Mouse (Mus musculus) hindbrain, embryonic 14.5 days (tissue): ENCODE results near the gene Chd4. TPM values are rescaled to one million over a fixed set of nuclear protein-coding genes. Genes with fewer than 3 reads are reported as not detected.
"Not testable (repeated sequence)": the region's sequence is repeated elsewhere in the genome, so short reads cannot be mapped to it uniquely, and the experiment has no call there.

Experiments used
- ATAC-seq: fragments of 200-750 bp; cut with Nextera tagmentation; 2 replicates; pipeline ENCODE4 v1.8.0; 2017; ENCODE audit warnings: moderate number of reproducible peaks, mild to moderate bottlenecking, moderate TSS enrichment, moderate library complexity; ENCODE audit not compliant: low FRiP score
- DNase-seq: peaks from one replicate; pipeline ENCODE4 v3.0.0-alpha.2; 2015; ENCODE audit warnings: low spot score
- H3K27ac ChIP-seq: fragments of 300-500 bp; sonication (generic); 2 replicates; pipeline ENCODE4 v1.5.1; 2014; ENCODE audit warnings: mild to moderate bottlenecking, moderate library complexity
- H3K27me3 ChIP-seq: fragments of 300-500 bp; sonication (generic); 2 replicates; pipeline ENCODE4 v1.6.1; 2014; ENCODE audit warnings: mild to moderate bottlenecking, low read length, mixed read lengths; ENCODE audit not compliant: control insufficient read depth, insufficient read depth
- H3K36me3 ChIP-seq: fragments of 300-500 bp; sonication (generic); replicated peaks from 2 replicates; pipeline ENCODE4 v1.6.1; 2014; ENCODE audit not compliant: control insufficient read depth, insufficient read depth
- H3K4me1 ChIP-seq: fragments of 300-500 bp; sonication (generic); replicated peaks from 2 replicates; pipeline ENCODE4 v1.6.1; 2014; ENCODE audit warnings: antibody characterized with exemption, low read length, mixed read lengths; ENCODE audit not compliant: control insufficient read depth, insufficient read depth
- H3K4me2 ChIP-seq: fragments of 300-500 bp; sonication (generic); replicated peaks from 2 replicates; pipeline ENCODE4 v1.6.1; 2014; ENCODE audit warnings: mild to moderate bottlenecking, moderate library complexity
- H3K4me3 ChIP-seq: fragments of 300-500 bp; sonication (generic); replicated peaks from 2 replicates; pipeline ENCODE4 v1.5.1; 2014; ENCODE audit warnings: mild to moderate bottlenecking, low read length
- H3K9ac ChIP-seq: fragments of 300-500 bp; sonication (generic); 2 replicates; pipeline ENCODE4 v1.6.1; 2014
- H3K9me3 ChIP-seq: fragments of 300-500 bp; sonication (generic); 2 replicates; pipeline ENCODE4 v1.6.1; 2016; ENCODE audit warnings: low read length; ENCODE audit not compliant: control insufficient read depth
- WGBS: fragments of 180-500 bp; shearing (Covaris S2); extraction: QIAGEN DNeasy Blood & Tissue Kit; methylation state at CpG from one replicate; pipeline ENCODE4 v1.1.7; 2014; 5-methylcytosine and 5-hydroxymethylcytosine counted together
- polyA plus RNA-seq: library from polyadenylated mRNA; unstranded; fragments of >200 nt; fragmentation: Nextera tagmentation; extraction: Ambion mirVana; gene quantifications from 2 replicates; pipeline ENCODE4 v1.2.1, GENCODE M21; 2014

Chd4 gene
- 68.5 and 78.0 TPM in 2 replicates for polyA plus RNA-seq

GRCm38 (mm10) chr6:125095391-125096278 lies at the start of gene Chd4:
Gene Chd4 (plus strand): TSS chr6:125095981.
- Histone ChIP-seq H3K27ac (peak within 1 kb of the TSS; percentile 96), H3K9ac (peak within 1 kb of the TSS; percentile 92), H3K4me3 (peak within 1 kb of the TSS; percentile 84), H3K36me3 (peaks cover 25% of the 10 kb centered on the region), H3K4me2 (peak within 1 kb of the TSS; percentile 81), H3K27me3 (no peaks in the 10 kb centered on the region), H3K9me3 (no peaks in the 10 kb centered on the region), H3K4me1 (peaks cover 34% of the 10 kb centered on the region)
- DNase-seq (peak; percentile 88), ATAC-seq (peak; percentile 77)
- 1% methylated on average over 37 of the region's 45 CpGs for WGBS

DNA sequence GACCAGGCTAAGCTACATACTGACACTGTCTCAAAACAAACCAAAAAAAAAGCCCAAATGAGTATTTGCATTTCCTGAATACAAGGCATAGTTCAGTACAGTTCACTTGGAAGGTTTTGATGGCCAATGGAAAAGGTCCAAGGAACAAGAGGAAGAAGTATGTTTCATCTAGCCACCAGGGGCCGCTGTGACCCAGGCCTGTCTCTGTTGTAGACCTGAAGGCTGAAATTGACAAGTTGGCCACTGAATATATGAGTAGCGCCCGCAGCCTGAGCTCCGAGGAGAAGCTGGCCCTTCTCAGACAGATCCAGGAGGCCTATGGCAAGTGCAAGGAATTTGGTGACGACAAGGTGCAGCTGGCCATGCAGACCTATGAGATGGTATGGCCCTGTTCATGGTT lies 49.1 kb upstream of the Chd4 start:
- Histone ChIP-seq H3K4me3 (no peak overlapping the region), H3K9ac (no peak overlapping the region), H3K4me2 (no peak overlapping the region), H3K36me3 (peaks cover 81% of the 10 kb centered on the region), H3K27ac (no peak overlapping the region), H3K27me3 (no peaks in the 10 kb centered on the region), H3K4me1 (no peaks in the 10 kb centered on the region), H3K9me3 (no peaks in the 10 kb centered on the region)
- DNase-seq (peak; percentile 84), ATAC-seq (peak; percentile 40)
- 35% methylated on average over 5 of the region's 5 CpGs for WGBS

DNA sequence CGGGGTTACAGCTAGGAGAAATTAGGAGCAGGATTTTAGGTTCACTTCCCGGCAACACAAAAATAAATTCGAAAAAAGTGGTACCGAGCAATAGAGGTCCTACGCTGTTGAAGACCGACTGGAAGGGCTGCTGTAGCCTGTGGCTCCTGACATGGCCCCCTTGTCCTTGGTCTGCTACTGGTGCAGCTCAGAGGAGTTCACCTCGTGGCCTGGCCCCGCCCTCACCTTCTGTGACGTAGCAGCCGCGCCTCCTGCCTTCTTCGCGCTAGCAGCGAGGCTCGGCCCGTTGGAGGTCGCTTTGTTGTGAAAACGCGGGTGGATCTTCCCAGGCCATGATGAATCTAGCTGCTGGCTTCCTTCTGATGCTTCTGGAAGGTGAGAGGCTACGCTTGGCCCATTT lies 46.1 kb upstream of the Chd4 start, which contains the start of gene Acrbp:
TSS of gene Acrbp (plus strand) at position 12 of the 400 bp plus-strand sequence.
- Histone ChIP-seq H3K4me2 (no peak within 1 kb of the TSS), H3K9ac (no peak within 1 kb of the TSS), H3K27ac (no peak within 1 kb of the TSS), H3K9me3 (no peaks in the 10 kb centered on the region), H3K27me3 (no peaks in the 10 kb centered on the region), H3K4me3 (no peak within 1 kb of the TSS), H3K4me1 (no peaks in the 10 kb centered on the region), H3K36me3 (peaks cover 97% of the 10 kb centered on the region)
- 40% methylated on average over 20 of the region's 20 CpGs for WGBS
- DNase-seq (no peak), ATAC-seq (no peak)

- ATAC-seq (no peak), DNase-seq (no peak)
- H3K9ac ChIP-seq = no peak overlapping the region
- H3K4me2 ChIP-seq = no peak overlapping the region
- H3K27ac ChIP-seq = no peak overlapping the region
- no peak overlapping the region for H3K4me3 ChIP-seq
- peaks cover 87% of the 10 kb centered on the region for H3K36me3 ChIP-seq
- no peaks in the 10 kb centered on the region for H3K9me3 ChIP-seq
- no peaks in the 10 kb centered on the region for H3K4me1 ChIP-seq
- 75% methylated on average over 5 of the region's 5 CpGs for WGBS
- no peaks in the 10 kb centered on the region for H3K27me3 ChIP-seq
These were observed 44.5 kb upstream of the Chd4 start for GRCm38 (mm10) chr6:125051237-125051636.

GRCm38 (mm10) chr6:125061493-125061892 lies 34.3 kb upstream of the Chd4 start:
- H3K9me3 ChIP-seq = no peaks in the 10 kb centered on the region
- WGBS = 32% methylated on average over 6 of the region's 6 CpGs
- no peak overlapping the region for H3K27ac ChIP-seq
- ATAC-seq (no peak), DNase-seq (no peak)
- no peak overlapping the region for H3K4me3 ChIP-seq
- 0 out of 2 replicates have a peak, but pooled peaks cover 2% of the 10 kb centered on the region for H3K36me3 ChIP-seq
- H3K27me3 ChIP-seq = no peaks in the 10 kb centered on the region
- no peak overlapping the region for H3K9ac ChIP-seq
- no peaks in the 10 kb centered on the region; the same call in 1 of the 2 replicates for H3K4me1 ChIP-seq
- no peak overlapping the region for H3K4me2 ChIP-seq

- DNase-seq = no peak
- 79% methylated on average over 5 of the region's 5 CpGs for WGBS
- no peaks in the 10 kb centered on the region for H3K9me3 ChIP-seq
These were observed 33.3 kb upstream of the Chd4 start for GRCm38 (mm10) chr6:125062511-125062910.

GRCm38 (mm10) chr6:125063906-125064305 lies 31.9 kb upstream of the Chd4 start:
- DNase-seq (no peak), ATAC-seq (no peak)
- no peaks in the 10 kb centered on the region for H3K36me3 ChIP-seq
- no peaks in the 10 kb centered on the region for H3K9me3 ChIP-seq
- no peak overlapping the region for H3K9ac ChIP-seq
- H3K4me1 ChIP-seq = no peaks in the 10 kb centered on the region; the same call in 1 of the 2 replicates
- H3K27ac ChIP-seq = no peak overlapping the region
- no peak overlapping the region for H3K4me2 ChIP-seq
- no peak overlapping the region for H3K4me3 ChIP-seq
- 85% methylated on average over 6 of the region's 6 CpGs for WGBS
- H3K27me3 ChIP-seq = no peaks in the 10 kb centered on the region

More at GRCm38 (mm10) chr6:125062511-125062910, 33.3 kb upstream of the Chd4 start:
- H3K9ac ChIP-seq = no peak overlapping the region
- H3K4me2 ChIP-seq = no peak overlapping the region
- H3K27ac ChIP-seq = no peak overlapping the region
- no peaks in the 10 kb centered on the region for H3K27me3 ChIP-seq
- H3K4me3 ChIP-seq = no peak overlapping the region
- H3K4me1 ChIP-seq = no peaks in the 10 kb centered on the region; the same call in 1 of the 2 replicates
- no peaks in the 10 kb centered on the region for H3K36me3 ChIP-seq
- ATAC-seq = 0 out of 2 replicates have a peak, but pooled peaks have one; percentile 21

DNA sequence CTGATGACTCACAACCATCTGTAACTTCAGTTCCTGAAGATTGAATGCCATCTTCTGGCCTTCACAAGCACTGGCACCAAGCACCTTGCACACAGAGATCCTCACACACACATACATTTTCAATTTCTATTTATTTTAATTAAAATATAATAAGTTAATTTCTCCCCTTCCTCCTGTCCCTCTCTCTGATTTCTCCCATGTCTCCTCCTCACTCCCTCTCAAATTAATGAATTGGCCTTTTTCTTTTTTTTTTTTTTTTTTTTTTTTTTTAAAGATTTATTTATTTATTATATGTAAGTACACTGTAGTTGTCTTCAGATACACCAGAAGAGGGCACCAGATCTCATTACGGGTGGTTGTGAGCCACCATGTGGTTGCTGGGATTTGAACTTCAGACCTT lies 30.6 kb upstream of the Chd4 start:
- H3K4me3 ChIP-seq, H3K9ac ChIP-seq, H3K36me3 ChIP-seq, H3K27ac ChIP-seq, H3K9me3 ChIP-seq, H3K4me1 ChIP-seq, H3K4me2 ChIP-seq, H3K27me3 ChIP-seq, ATAC-seq, DNase-seq: not testable (repeated sequence)
- no CpG with 5 or more reads among the region's 1 CpGs for WGBS

DNA sequence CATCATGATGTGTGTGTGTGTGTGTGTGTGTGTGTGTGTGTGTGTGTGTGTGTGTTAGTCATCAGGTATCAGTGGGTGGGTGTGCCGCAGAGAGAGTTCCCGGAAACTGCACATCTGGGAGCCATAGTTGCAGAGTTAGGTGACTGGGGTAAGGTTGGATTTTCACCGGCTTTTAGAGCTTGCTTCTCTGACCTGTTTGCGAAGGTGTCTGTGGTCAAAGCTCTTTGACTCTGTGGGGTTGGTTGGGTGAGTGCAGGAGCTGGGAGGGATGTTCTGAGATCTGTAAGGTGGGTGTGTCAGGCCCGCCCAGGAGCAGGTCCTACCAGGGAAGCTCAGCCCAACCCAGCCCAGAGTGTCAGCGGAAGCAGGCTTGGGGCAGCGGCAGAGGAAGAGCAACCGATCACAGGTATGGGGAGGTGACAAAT lies 28.2 kb upstream of the Chd4 start, which contains the start of gene Lpar5:
TSS of gene Lpar5 (plus strand) at position 350 of the 425 bp plus-strand sequence.
- Histone ChIP-seq H3K9me3 (no peaks in the 10 kb centered on the region), H3K4me1 (peaks cover 10% of the 10 kb centered on the region), H3K4me2 (no peak within 1 kb of the TSS), H3K4me3 (no peak within 1 kb of the TSS), H3K36me3 (no peaks in the 10 kb centered on the region), H3K27ac (no peak within 1 kb of the TSS), H3K27me3 (no peaks in the 10 kb centered on the region), H3K9ac (no peak within 1 kb of the TSS)
- 60% methylated on average over 8 of the region's 8 CpGs for WGBS
- no peak for DNase-seq
- ATAC-seq = no peak
